Mouse (Mus musculus) Patski (cell line): ENCODE data around the gene Thada. TPM values are rescaled to one million over a fixed set of nuclear protein-coding genes. Genes with fewer than 3 reads are reported as not detected.

ENCODE experiments used
- ATAC-seq: fragments of 100-300 bp; one replicate; pipeline ENCODE4 v1.8.0; 2021
- CTCF ChIA-PET: fragments of 350-600 bp; sonication (Branson Sonifier 250); formaldehyde crosslinking; loops from one replicate; lab custom pipeline; 2022; ENCODE audit warnings: inconsistent platforms; lab: Charles Lee
- POLR2A ChIA-PET: fragments of 350-600 bp; sonication (Branson Sonifier 250); formaldehyde crosslinking; loops from one replicate; lab custom pipeline; 2022; ENCODE audit warnings: antibody characterized with exemption, inconsistent platforms; lab: Charles Lee
- DNase-seq: peaks from one replicate; pipeline ENCODE4 v3.0.0-alpha.2; 2011; ENCODE audit warnings: low read depth, low spot score
- H3K27me3 ChIP-seq: fragments of 371-371 bp; one replicate; pipeline ENCODE4 v1.5.1; 2021
- CTCF ChIP-seq: fragments of 100-300 bp; IDR thresholded peaks from one replicate; pipeline ENCODE4 v1.5.1; 2021
- in situ Hi-C: fragments of 300-500 bp; cut with MboI; formaldehyde crosslinking; loops from 3 replicates; pipeline ENCODE4 v1.11.1; 2018; ENCODE audit warnings: low pct_unique_long_range_greater_than_20kb, mixed read lengths
- polyA plus RNA-seq: library from polyadenylated mRNA; unstranded; gene quantifications from one replicate; pipeline ENCODE4 v1.2.3, GENCODE M21; 2021

Thada gene
- polyA plus RNA-seq, 1 experiment from 2014 or later = 16.3 TPM

DNA sequence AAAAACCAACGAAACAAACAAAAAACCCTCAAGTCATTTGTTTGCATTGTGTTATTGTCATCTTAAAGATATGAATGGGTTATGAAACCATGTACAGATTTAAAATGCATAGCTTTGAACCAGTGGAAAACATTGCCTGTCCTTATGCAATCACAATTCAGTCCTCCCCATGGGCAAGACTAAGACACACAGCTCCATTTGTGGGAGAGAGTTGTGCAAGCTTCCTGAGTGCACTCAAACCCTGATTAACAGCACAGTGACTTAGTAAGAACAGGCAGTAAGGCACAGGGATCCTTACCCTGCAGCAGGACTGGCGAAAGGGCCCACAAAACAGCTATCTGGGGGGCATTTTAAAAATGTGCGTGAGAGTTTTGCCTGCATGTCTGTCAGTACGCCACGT is 11.2 kb upstream of the Thada start:
- TF ChIP-seq CTCF = no peak
- ChIA-PET CTCF (interaction anchor here (1.6 kb wide), 1 partner anchor 108 kb away, joined by 4 read pairs; no protein-coding TSS in a partner anchor), POLR2A (no interaction called here)
- in situ Hi-C loops = no loop called here
- no peaks in the 10 kb centered on the region for H3K27me3 ChIP-seq
- DNase-seq (no peak), ATAC-seq (no peak)

DNA sequence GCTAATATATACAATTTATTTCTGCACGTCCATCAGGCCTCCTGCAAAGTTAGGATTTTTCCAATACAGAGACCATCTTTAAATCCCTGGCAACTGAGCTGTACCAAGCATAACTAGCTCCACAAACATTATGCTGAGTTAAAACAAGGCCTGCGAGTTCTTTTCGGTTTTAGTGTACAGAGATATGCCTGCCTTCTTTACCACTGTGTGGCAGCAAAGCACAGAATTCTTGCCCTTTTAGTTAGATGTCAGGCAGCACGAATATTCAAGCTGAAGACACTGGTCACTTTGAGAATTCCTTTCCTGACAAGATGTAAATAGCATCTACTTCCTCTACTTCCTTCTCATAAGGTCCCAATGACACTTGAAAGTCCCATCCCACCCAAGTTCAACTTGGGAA is 8.3 kb upstream of the Thada start:
- ATAC-seq (no peak), DNase-seq (no peak)
- ChIA-PET CTCF (interaction anchor here (0.7 to 1.2 kb wide), 8 partner anchors 18 to 225 kb away, joined by 3 to 5 read pairs (median 3); partner anchors contain the start of gene Plekhh2), POLR2A (interaction anchor here (0.5 kb wide), 1 partner anchor 501 kb away, joined by 3 read pairs; no protein-coding TSS in a partner anchor)
- no peaks in the 10 kb centered on the region for H3K27me3 ChIP-seq
- TF ChIP-seq CTCF = peak; percentile 66
- in situ Hi-C loops = no loop called here

- H3K27me3 ChIP-seq = no peaks in the 10 kb centered on the region
- DNase-seq (peak; percentile 17), ATAC-seq (no peak)
- TF ChIP-seq CTCF = no peak
- ChIA-PET POLR2A (no interaction called here), CTCF (interaction anchor here (1.1 to 2.6 kb wide), 6 partner anchors 9 to 67 kb away, joined by 3 to 13 read pairs (median 3); no protein-coding TSS in a partner anchor)
- in situ Hi-C loops = no loop called here
Observed at GRCm38 (mm10) chr17:84435012-84435411, 31.0 kb downstream of the Thada start.

- in situ Hi-C loops = no loop called here
- ChIA-PET POLR2A (no interaction called here), CTCF (interaction anchor here (1.1 to 2.6 kb wide), 3 partner anchors 8 to 13 kb away, joined by 3 to 13 read pairs (median 5); no protein-coding TSS in a partner anchor)
- DNase-seq (no peak), ATAC-seq (no peak)
- no peak for TF ChIP-seq CTCF
- H3K27me3 ChIP-seq = no peaks in the 10 kb centered on the region
Observed at GRCm38 (mm10) chr17:84434233-84434632, 31.8 kb downstream of the Thada start.

DNA sequence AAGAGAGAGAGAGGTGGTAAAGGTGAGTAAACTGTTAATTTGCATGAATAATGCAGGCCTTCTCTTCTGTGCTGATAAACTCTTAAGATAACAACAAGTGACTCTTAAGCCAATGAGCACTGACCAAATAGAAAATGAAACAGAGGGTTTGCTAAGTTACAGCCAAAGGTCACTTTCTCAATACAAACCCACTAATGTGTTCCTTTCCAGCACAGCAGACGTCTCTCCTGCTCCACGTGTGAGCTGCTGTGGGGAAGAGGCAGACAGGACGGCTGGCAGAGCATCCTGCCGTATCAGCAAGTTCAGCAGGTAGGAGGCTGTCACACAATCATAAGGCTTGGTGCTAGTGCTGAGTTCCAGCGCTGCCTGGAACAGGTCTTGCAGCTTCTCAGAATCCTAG is 34.0 kb downstream of the Thada start:
- H3K27me3 ChIP-seq = no peaks in the 10 kb centered on the region
- no peak for TF ChIP-seq CTCF
- DNase-seq (no peak), ATAC-seq (no peak)
- ChIA-PET POLR2A (no interaction called here), CTCF (interaction anchor here (1.4 kb wide), 1 partner anchor 11 kb away, joined by 5 read pairs; no protein-coding TSS in a partner anchor)
- in situ Hi-C loops = no loop called here

DNA sequence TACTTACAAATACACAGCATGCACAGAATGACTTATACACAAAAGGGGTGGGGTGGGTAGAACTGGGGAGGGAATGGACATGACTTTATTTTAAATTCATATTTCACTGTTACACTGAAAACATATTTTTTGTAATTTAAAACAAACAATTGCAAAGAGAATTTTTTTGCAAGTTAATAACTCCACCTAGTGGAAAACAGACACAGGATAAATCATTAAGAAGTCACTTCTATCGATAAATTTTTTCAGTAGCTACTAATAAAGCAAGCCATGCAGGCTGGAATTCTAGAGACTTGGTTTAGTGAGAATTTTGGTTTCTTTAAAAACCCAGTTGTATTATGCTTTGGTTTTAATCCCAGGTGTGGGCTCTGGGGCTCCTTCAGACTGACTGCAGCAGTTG is 41.7 kb downstream of the Thada start:
- no peak for TF ChIP-seq CTCF
- DNase-seq (no peak), ATAC-seq (no peak)
- H3K27me3 ChIP-seq = no peaks in the 10 kb centered on the region
- in situ Hi-C loops = no loop called here
- ChIA-PET POLR2A (no interaction called here), CTCF (no interaction called here)

DNA sequence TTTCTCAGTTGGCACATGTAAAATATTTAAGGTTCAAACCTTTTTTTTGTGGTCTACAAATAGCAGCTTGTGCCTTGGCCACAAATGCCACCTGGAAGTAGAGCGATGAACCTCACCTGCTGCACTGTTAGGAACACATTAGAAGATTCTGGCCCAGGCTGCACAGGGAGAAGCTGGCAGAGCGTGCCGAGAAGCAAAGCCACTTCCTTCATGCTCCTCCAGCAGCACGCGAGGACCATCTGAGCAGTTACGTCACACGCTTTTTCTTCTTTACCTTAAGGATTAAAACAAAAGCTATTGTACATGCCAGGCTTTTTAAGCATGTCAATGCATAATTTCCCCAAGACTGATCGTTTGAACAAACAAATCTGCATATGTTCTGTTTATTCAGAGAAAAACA is 43.1 kb downstream of the Thada start:
- no peak for TF ChIP-seq CTCF
- DNase-seq = no peak
- ATAC-seq = no peak
- ChIA-PET POLR2A (no interaction called here), CTCF (no interaction called here)
- in situ Hi-C loops = no loop called here
- no peaks in the 10 kb centered on the region for H3K27me3 ChIP-seq

- CTCF ChIA-PET = interaction anchor here (1.6 to 2.5 kb wide), 2 partner anchors 8 to 10 kb away, joined by 5 to 10 read pairs; no protein-coding TSS in a partner anchor
- no peaks in the 10 kb centered on the region for H3K27me3 ChIP-seq
- no peak for TF ChIP-seq CTCF
- POLR2A ChIA-PET = no interaction called here
- in situ Hi-C loops = no loop called here
- no peak for DNase-seq
- ATAC-seq = no peak
Observed at GRCm38 (mm10) chr17:84422001-84422785, 43.8 kb downstream of the Thada start.

DNA sequence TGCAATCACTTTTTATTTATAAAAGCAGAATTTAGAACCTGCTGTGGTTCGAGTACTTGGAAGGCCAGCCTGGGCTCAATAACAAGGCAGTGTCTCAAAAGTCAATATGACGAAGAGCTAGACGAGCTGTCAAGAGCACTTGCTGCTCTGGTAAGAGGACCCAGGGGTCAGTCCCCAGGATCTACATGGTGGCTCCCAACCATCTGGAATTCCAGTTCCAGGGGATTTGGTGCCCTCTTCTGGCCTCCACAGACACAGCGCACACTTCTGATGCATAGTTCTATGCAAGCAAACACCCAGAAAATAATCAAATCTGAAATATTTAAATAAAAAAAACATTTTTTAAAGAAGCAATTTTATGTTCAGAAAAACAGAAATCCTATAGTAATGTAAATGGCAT is 45.0 kb downstream of the Thada start:
- DNase-seq (no peak), ATAC-seq (no peak)
- ChIA-PET POLR2A (no interaction called here), CTCF (interaction anchor here (1.0 to 2.5 kb wide), 4 partner anchors 9 to 519 kb away, joined by 3 to 10 read pairs (median 6); no protein-coding TSS in a partner anchor)
- TF ChIP-seq CTCF = peak; percentile 76
- no peaks in the 10 kb centered on the region for H3K27me3 ChIP-seq
- in situ Hi-C loops = no loop called here

- no peak for ATAC-seq
Observed at GRCm38 (mm10) chr17:84420276-84420639, 45.7 kb downstream of the Thada start.

More at GRCm38 (mm10) chr17:84420276-84420639, 45.7 kb downstream of the Thada start:
- POLR2A ChIA-PET = no interaction called here
- in situ Hi-C loops = no loop called here
- no peaks in the 10 kb centered on the region for H3K27me3 ChIP-seq
- CTCF ChIA-PET = interaction anchor here (1.6 to 2.5 kb wide), 3 partner anchors 10 to 518 kb away, joined by 5 to 10 read pairs (median 6); no protein-coding TSS in a partner anchor
- TF ChIP-seq CTCF = no peak
- no peak for DNase-seq
